Comparison of ENCODE assay signal across 24 mouse cellular contexts in genomic region chr5:34413921-34414320, GRCm38 (mm10). TPM values are rescaled to one million over a fixed set of nuclear protein-coding genes. Genes with fewer than 3 reads are reported as not detected.
DNase-seq lines count a peak whose midpoint lies in the region; TF ChIP-seq lines count a peak whose summit lies in the region.
"Had no signal": no experiment of that assay in that cellular context is flagged by ENCODE, and none has a peak within 500 bp of the region (broad histone marks: within the 10 kb centered on the region; RNA-seq: fewer than 3 reads in every experiment).

No protein-coding gene starts in this region.

- TF ChIP-seq POLR2A in MEL (IDR thresholded peaks at IDR 0.05; ENCODE audit: control insufficient read depth in 1 of 2, insufficient read depth in 1 of 2, low read depth in 1 of 2, low read length in 2 of 2, poor library complexity in 1 of 2), result no peak
- no peak for TF ChIP-seq POLR2A in bone marrow macrophage, adult 2 months (IDR thresholded peaks at IDR 0.05; ENCODE audit: borderline replicate concordance, low read depth, low read length)

- H3K9ac ChIP-seq in MEL (ENCODE audit: control insufficient read depth, low read depth, low read length, poor library complexity, severe bottlenecking), result no peak overlapping the region
- H3K9ac ChIP-seq: embryonic facial prominence, embryonic 13.5 days; forebrain, embryonic 13.5 days; forebrain, embryonic 15.5 days; forebrain, postnatal 0 days had no signal

- TF ChIP-seq RAD21 in MEL (IDR thresholded peaks at IDR 0.05; ENCODE audit: low read depth, low read length), result no peak

- H3K36me3 ChIP-seq in heart, embryonic 10.5 days, result 0 out of 2 replicates have a peak, but pooled peaks cover 6% of the 10 kb centered on the region
- H3K36me3 ChIP-seq in MEL (ENCODE audit: control insufficient read depth in 1 of 2, insufficient read depth in 2 of 2, low read length in 2 of 2), result peaks cover 4 to 34% of the 10 kb centered on the region in 2 experiments; a peak in 3 of 4 replicates
- H3K36me3 ChIP-seq: forebrain, embryonic 15.5 days had no signal

- no peak overlapping the region for H3K27ac ChIP-seq in heart, embryonic 10.5 days
- H3K27ac ChIP-seq in MEL (ENCODE audit: control insufficient read depth, low read depth, low read length), result no peak overlapping the region
- H3K27ac ChIP-seq in bone marrow macrophage, adult 2 months (ENCODE audit: insufficient read depth, low read depth, low read length), result peak overlapping the region; percentile 16; the same call in 1 of the 2 replicates
- H3K27ac ChIP-seq: embryonic facial prominence, embryonic 13.5 days; forebrain, embryonic 13.5 days; forebrain, embryonic 15.5 days had no signal

- H3K79me2 ChIP-seq in MEL (ENCODE audit: control insufficient read depth, insufficient read depth, low read length, poor library complexity), result peaks cover 12% of the 10 kb centered on the region

- no peaks in the 10 kb centered on the region for H3K27me3 ChIP-seq in heart, embryonic 10.5 days (ENCODE audit: insufficient read depth, poor library complexity, severe bottlenecking)
- no peaks in the 10 kb centered on the region for H3K27me3 ChIP-seq in MEL (ENCODE audit: control insufficient read depth in 1 of 2, insufficient read depth in 2 of 2, low read length in 2 of 2)
- H3K27me3 ChIP-seq: CH12.LX; embryonic facial prominence, embryonic 13.5 days; forebrain, embryonic 13.5 days; forebrain, embryonic 15.5 days; Patski had no signal

- peak; percentile 46 for DNase-seq in heart, adult 11 months
- DNase-seq in heart, embryonic 10.5 days (ENCODE audit: low spot score), result no peak
- DNase-seq in 3T3-L1 (ENCODE audit: low read depth, low spot score) (peak; percentile 36), MEL (ENCODE audit: low read depth, low spot score) (peak; percentile 31), liver (no peak)
- DNase-seq in layer of hippocampus, postnatal 14 days (ENCODE audit: low spot score in 2 of 2), result no peak
- no peak for DNase-seq in lung, postnatal 4 days
- DNase-seq: adrenal gland, adult 8-10 months; adrenal gland, postnatal 14 days; adrenal gland, postnatal 36 days; B cell, adult 2 months; cerebellum, adult 11-12 months; cerebellum, adult 2 months; cerebellum, adult 9-10 months; cerebellum, postnatal 10 days; cerebellum, postnatal 25 days; forebrain, postnatal 0 days had no signal

- H3K4me1 ChIP-seq in heart, embryonic 10.5 days, result peaks cover 27% of the 10 kb centered on the region
- peaks cover 1 to 14% of the 10 kb centered on the region in 2 experiments for H3K4me1 ChIP-seq in MEL (ENCODE audit: control insufficient read depth in 1 of 2, insufficient read depth in 2 of 2, low read length in 2 of 2)
- H3K4me1 ChIP-seq in bone marrow macrophage, adult 2 months (ENCODE audit: control insufficient read depth, insufficient read depth, low read length), result peaks cover 19% of the 10 kb centered on the region

- 72% methylated on average over 2 of the region's 2 CpGs for WGBS in heart, embryonic 10.5 days

- no peak for TF ChIP-seq CTCF in MEL (IDR thresholded peaks at IDR 0.05 in 2 of 3, conservative IDR thresholded peaks at IDR 0.05 in 1 of 3; ENCODE audit: control insufficient read depth in 1 of 3, insufficient read depth in 1 of 3, low read depth in 2 of 3, low read length in 3 of 3, poor library complexity in 1 of 3, severe bottlenecking in 1 of 3)
- TF ChIP-seq CTCF in bone marrow macrophage, adult 2 months (IDR thresholded peaks at IDR 0.05; ENCODE audit: low read depth, low read length), result no peak

- H3K4me3 ChIP-seq in heart, embryonic 10.5 days, result no peak overlapping the region
- H3K4me3 ChIP-seq in MEL (ENCODE audit: control insufficient read depth in 1 of 2, insufficient read depth in 1 of 2, low read depth in 2 of 2, low read length in 2 of 2), result no peak overlapping the region
- no peak overlapping the region for H3K4me3 ChIP-seq in bone marrow macrophage, adult 2 months (ENCODE audit: insufficient read depth, low read length)
- H3K4me3 ChIP-seq: embryonic facial prominence, embryonic 13.5 days; forebrain, embryonic 13.5 days; forebrain, embryonic 15.5 days had no signal

- no peaks in the 10 kb centered on the region for H3K9me3 ChIP-seq in heart, embryonic 10.5 days
- H3K9me3 ChIP-seq in MEL (replicated peaks; ENCODE audit: insufficient read depth, low read length), result no peaks in the 10 kb centered on the region
- H3K9me3 ChIP-seq: embryonic facial prominence, embryonic 13.5 days; forebrain, embryonic 13.5 days; forebrain, embryonic 15.5 days; G1E had no signal

- no peak for TF ChIP-seq EP300 in MEL (IDR thresholded peaks at IDR 0.05; ENCODE audit: low read depth in 1 of 2, low read length in 2 of 2)

TF ChIP-seq in MEL, 35 proteins besides CTCF, POLR2A, EP300 and RAD21:
- TF ChIP-seq POLR2AphosphoS2 (IDR thresholded peaks at IDR 0.05; ENCODE audit: low read length), result no peak
- peak; percentile 26; the same call in 1 of the 2 replicates for TF ChIP-seq ZNF384 (IDR thresholded peaks at IDR 0.05; ENCODE audit: low read depth, low read length)
- no peak for TF ChIP-seq RCOR1 (IDR thresholded peaks at IDR 0.05; ENCODE audit: low read depth, low read length)

RNA-seq across cellular contexts. Expression of gene Fam193a, which starts 44.2 kb away (rescaled TPM):
- 7.6 and 11.4 TPM in 2 replicates for polyA plus RNA-seq in heart, embryonic 10.5 days (2016; fragmentation: Nextera tagmentation; extraction: Ambion mirVana)
- total RNA-seq in MEL (2012; rRNA removed), result 10.9 and 12.2 TPM in 2 replicates
- polyA plus RNA-seq in MEL (2012; ENCODE audit: insufficient read depth in 1 of 2, insufficient read length in 2 of 2, low read depth in 1 of 2, low replicate concordance in 2 of 2, missing spikeins in 1 of 2), result 100 to 1,000 TPM in 1 of 2 experiments, 10 to 100 TPM in 1; 37.1 to 317 TPM
- 20.2 and 21.9 TPM in 2 replicates for polyA plus RNA-seq in bone marrow macrophage, adult 2 months (2012; ENCODE audit: insufficient read depth, insufficient read length, missing spikeins)
- total RNA-seq in layer of hippocampus, postnatal 14 days (2021), result 10 to 100 TPM; 40.5 to 41.7 TPM

Comparison
In these comparisons a context has a peak if more than half of its experiments do, and no peak if none do; other contexts are left out.
1. DNase-seq: peak in heart, adult 11 months (single experiment), 3T3-L1 (single experiment) and MEL (single experiment); none in heart, embryonic 10.5 days (single experiment), liver (single experiment), layer of hippocampus, postnatal 14 days (0 of 2) and lung, postnatal 4 days (0 of 2).